Mouse (Mus musculus) embryonic facial prominence, embryonic 13.5 days (tissue): ENCODE results near the gene Uggt1. TPM values are rescaled to one million over a fixed set of nuclear protein-coding genes. Genes with fewer than 3 reads are reported as not detected.

ENCODE experiments used
- ATAC-seq: fragments of 200-750 bp; cut with Nextera tagmentation; 2 replicates; pipeline ENCODE4 v1.8.0; 2017; ENCODE audit warnings: low read depth; ENCODE audit not compliant: insufficient number of reproducible peaks, insufficient read depth, low FRiP score, low TSS enrichment
- H3K27ac ChIP-seq: fragments of 300-500 bp; sonication (generic); 2 replicates; pipeline ENCODE4 v1.5.1; 2015; ENCODE audit warnings: moderate library complexity, mild to moderate bottlenecking, inconsistent platforms
- H3K27me3 ChIP-seq: fragments of 300-500 bp; sonication (generic); 2 replicates; pipeline ENCODE4 v1.6.1; 2015; ENCODE audit warnings: mild to moderate bottlenecking, inconsistent platforms
- H3K36me3 ChIP-seq: fragments of 300-500 bp; sonication (generic); 2 replicates; pipeline ENCODE4 v1.6.1; 2015; ENCODE audit warnings: mild to moderate bottlenecking, inconsistent platforms
- H3K4me1 ChIP-seq: fragments of 300-500 bp; sonication (generic); 2 replicates; pipeline ENCODE4 v1.6.1; 2015; ENCODE audit warnings: inconsistent platforms
- H3K4me2 ChIP-seq: fragments of 300-500 bp; sonication (generic); 2 replicates; pipeline ENCODE4 v1.6.1; 2015; ENCODE audit warnings: moderate library complexity, mild to moderate bottlenecking, inconsistent platforms
- H3K4me3 ChIP-seq: fragments of 300-500 bp; sonication (generic); 2 replicates; pipeline ENCODE4 v1.5.1; 2015; ENCODE audit warnings: mild to moderate bottlenecking, inconsistent platforms
- H3K9ac ChIP-seq: fragments of 300-500 bp; sonication (generic); 2 replicates; pipeline ENCODE4 v1.6.1; 2015; ENCODE audit warnings: mild to moderate bottlenecking, inconsistent platforms
- H3K9me3 ChIP-seq: fragments of 300-500 bp; sonication (generic); 2 replicates; pipeline ENCODE4 v1.6.1; 2016; ENCODE audit warnings: inconsistent platforms
- WGBS: fragments of 180-500 bp; shearing (Covaris S2); methylation state at CpG from one replicate; pipeline ENCODE4 v1.1.7; 2015; ENCODE audit warnings: mixed read lengths; 5-methylcytosine and 5-hydroxymethylcytosine counted together
- polyA plus RNA-seq: library from polyadenylated mRNA; unstranded; fragments of >200 nt; fragmentation: Nextera tagmentation; extraction: Ambion mirVana; gene quantifications from 2 replicates; pipeline ENCODE4 v1.2.1, GENCODE M21; 2015

The Uggt1 gene
- polyA plus RNA-seq, 1 experiment from 2014 or later, result 54.4 TPM

DNA sequence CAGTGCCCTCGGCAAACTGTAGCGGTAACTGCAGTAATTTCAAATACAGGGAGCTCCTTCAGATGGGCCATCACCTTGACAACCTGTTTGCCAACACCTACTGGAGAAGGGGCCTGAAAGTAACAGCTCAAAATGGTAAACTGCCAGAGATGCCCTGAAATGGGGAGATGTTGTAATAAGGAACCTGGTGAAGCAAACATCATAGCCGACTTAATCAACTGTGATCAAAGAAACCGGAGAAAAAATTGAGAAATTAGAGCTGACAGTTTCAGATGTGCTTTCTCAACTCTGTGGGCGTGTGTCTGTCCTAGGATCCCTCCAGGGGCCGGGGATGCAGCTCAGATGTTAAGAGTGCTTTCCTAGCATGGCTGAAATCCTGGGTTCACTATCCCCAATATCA is 11.3 kb downstream of the Uggt1 start:
- Histone ChIP-seq H3K36me3 (peaks cover 44% of the 10 kb centered on the region), H3K27me3 (no peaks in the 10 kb centered on the region), H3K9me3 (no peaks in the 10 kb centered on the region), H3K4me1 (no peaks in the 10 kb centered on the region), H3K9ac (no peak overlapping the region), H3K4me2 (no peak overlapping the region), H3K27ac (no peak overlapping the region), H3K4me3 (no peak overlapping the region)
- ATAC-seq, result no peak
- 75% methylated on average over 6 of the region's 6 CpGs for WGBS

DNA sequence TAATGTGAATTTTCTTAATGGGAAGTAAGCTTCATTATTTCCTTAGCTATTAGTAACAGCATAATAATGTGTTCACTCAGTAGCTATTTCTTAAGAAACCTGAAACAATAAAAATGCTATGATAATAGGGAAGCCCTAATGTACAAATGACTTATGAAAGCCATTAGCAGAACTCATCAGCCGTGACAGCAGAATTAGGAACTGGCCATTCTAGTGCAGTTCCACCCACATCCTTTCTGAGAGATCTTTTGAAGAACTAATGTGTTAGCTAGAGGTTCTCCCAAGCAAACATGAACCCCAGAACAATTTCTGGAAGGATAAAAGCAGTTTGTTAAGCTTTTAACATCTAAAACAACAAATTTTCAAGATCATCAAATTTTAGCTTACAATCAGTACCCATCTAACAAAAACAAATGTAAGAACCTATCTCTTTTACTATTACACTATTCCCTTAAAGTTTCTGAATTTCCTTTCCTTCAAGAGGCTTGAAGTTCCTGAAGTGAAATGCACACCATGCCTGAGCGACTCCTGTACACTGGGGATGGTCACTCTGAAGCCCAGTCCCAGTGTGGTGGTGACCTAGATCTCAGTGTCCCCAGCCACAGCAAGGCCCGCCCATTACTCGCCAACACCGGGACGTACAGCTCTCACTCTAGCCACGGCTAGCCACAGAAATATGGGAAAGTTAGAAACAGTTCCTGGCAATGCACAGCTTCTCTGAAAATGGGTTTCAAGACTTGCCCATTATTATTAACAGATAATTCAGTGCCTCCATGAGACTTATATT is 13.4 kb downstream of the Uggt1 start:
- Histone ChIP-seq H3K4me3 (no peak overlapping the region), H3K27ac (no peak overlapping the region), H3K4me1 (no peaks in the 10 kb centered on the region), H3K9me3 (no peaks in the 10 kb centered on the region), H3K36me3 (peaks cover 59% of the 10 kb centered on the region), H3K27me3 (no peaks in the 10 kb centered on the region), H3K9ac (no peak overlapping the region), H3K4me2 (no peak overlapping the region)
- WGBS, result 88% methylated on average over 7 of the region's 7 CpGs
- ATAC-seq, result no peak

- H3K27me3 ChIP-seq, result no peaks in the 10 kb centered on the region
- H3K27ac ChIP-seq, result no peak overlapping the region
- no peak for ATAC-seq
- H3K9ac ChIP-seq, result no peak overlapping the region
- H3K4me1 ChIP-seq, result no peaks in the 10 kb centered on the region
- H3K4me3 ChIP-seq, result no peak overlapping the region
- H3K36me3 ChIP-seq, result peaks cover 58% of the 10 kb centered on the region
- no peaks in the 10 kb centered on the region for H3K9me3 ChIP-seq
- H3K4me2 ChIP-seq, result no peak overlapping the region
- WGBS, result 82% methylated on average over 9 of the region's 9 CpGs
Measured at GRCm38 (mm10) chr1:36228461-36228860, 16.1 kb downstream of the Uggt1 start.

GRCm38 (mm10) chr1:36224648-36225047 is 19.9 kb downstream of the Uggt1 start:
- H3K36me3 ChIP-seq, result peaks cover 66% of the 10 kb centered on the region
- H3K27me3 ChIP-seq, result no peaks in the 10 kb centered on the region
- no peak overlapping the region for H3K4me3 ChIP-seq
- H3K4me1 ChIP-seq, result no peaks in the 10 kb centered on the region
- H3K27ac ChIP-seq, result no peak overlapping the region
- WGBS, result 82% methylated on average over 3 of the region's 3 CpGs
- ATAC-seq, result no peak
- H3K9me3 ChIP-seq, result no peaks in the 10 kb centered on the region
- no peak overlapping the region for H3K9ac ChIP-seq
- H3K4me2 ChIP-seq, result no peak overlapping the region

DNA sequence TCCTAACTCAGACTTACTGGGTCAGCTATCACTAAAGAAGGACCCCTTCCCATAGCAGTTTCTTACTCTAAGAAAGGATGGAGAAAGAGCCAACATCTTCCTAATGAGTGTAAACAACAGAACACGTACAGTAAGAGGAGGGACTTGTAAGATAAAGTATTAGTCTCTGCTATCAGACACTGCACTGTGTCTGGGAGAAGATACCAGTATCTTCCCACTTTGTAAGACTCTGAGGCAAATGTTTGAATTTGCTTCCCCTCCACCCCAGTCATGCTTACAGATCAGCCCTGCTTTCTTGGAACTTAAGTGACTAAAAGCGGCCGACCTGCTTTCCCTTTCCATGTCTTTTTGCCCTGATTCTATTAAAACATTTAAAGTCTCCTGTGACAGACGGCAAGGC is 30.2 kb downstream of the Uggt1 start:
- 90% methylated on average over 4 of the region's 4 CpGs for WGBS
- Histone ChIP-seq H3K36me3 (peaks cover 56% of the 10 kb centered on the region), H3K9me3 (no peaks in the 10 kb centered on the region), H3K4me2 (no peak overlapping the region), H3K27me3 (no peaks in the 10 kb centered on the region), H3K4me3 (no peak overlapping the region), H3K9ac (no peak overlapping the region), H3K4me1 (no peaks in the 10 kb centered on the region), H3K27ac (no peak overlapping the region)
- no peak for ATAC-seq

DNA sequence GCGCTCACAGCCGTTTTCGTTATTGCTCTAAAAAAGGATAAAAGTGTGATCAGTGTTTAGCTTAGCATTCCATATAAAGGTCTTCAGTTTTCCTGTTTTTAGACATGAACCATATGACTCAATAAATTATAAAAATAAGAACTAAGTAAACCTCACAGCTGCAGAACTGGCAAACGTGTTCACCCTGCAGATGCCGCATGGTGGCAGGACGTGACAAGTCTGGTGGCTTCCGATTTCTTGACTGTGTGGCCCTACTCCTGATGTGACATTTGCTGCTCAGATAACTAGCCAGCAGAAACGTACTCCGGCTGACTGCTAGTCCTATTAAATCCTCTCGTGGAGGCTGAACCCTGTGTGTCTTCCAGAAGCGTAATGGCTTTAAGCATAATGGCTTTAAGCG is 42.8 kb downstream of the Uggt1 start:
- 91% methylated on average over 12 of the region's 12 CpGs for WGBS
- Histone ChIP-seq H3K9ac (no peak overlapping the region), H3K9me3 (no peaks in the 10 kb centered on the region), H3K4me1 (no peaks in the 10 kb centered on the region), H3K27me3 (no peaks in the 10 kb centered on the region), H3K4me3 (no peak overlapping the region), H3K27ac (no peak overlapping the region), H3K36me3 (peaks cover 52% of the 10 kb centered on the region), H3K4me2 (no peak overlapping the region)
- no peak for ATAC-seq

- WGBS, result 98% methylated on average over 3 of the region's 3 CpGs
- H3K36me3 ChIP-seq, result peaks cover 87% of the 10 kb centered on the region
- no peak for ATAC-seq
- no peak overlapping the region for H3K4me3 ChIP-seq
- H3K9me3 ChIP-seq, result no peaks in the 10 kb centered on the region
- H3K4me2 ChIP-seq, result no peak overlapping the region
- no peaks in the 10 kb centered on the region for H3K27me3 ChIP-seq
- H3K4me1 ChIP-seq, result no peaks in the 10 kb centered on the region
- no peak overlapping the region for H3K9ac ChIP-seq
- H3K27ac ChIP-seq, result no peak overlapping the region
Measured at GRCm38 (mm10) chr1:36194482-36194881, 50.0 kb downstream of the Uggt1 start.

DNA sequence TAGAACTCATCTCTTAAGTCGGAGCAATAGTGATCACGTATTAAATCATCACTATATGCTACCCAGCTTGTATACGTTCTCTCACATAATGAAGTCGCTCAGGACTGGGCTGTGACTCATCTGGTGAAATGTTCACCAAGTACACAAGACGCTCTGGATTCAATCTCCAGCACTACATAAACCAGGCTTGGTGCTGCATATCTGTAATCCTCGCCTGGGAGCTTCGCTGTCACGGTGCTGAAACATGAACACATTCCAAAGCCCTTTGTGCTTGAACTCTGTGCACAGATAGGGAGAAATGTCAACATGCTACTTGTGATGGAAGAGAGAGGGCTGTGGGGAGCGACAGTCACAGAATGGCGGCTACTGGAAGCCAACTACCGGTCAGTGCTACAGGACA is 52.6 kb downstream of the Uggt1 start:
- H3K27me3 ChIP-seq, result no peaks in the 10 kb centered on the region
- WGBS, result 81% methylated on average over 11 of the region's 11 CpGs
- H3K4me1 ChIP-seq, result no peaks in the 10 kb centered on the region
- no peak overlapping the region for H3K4me3 ChIP-seq
- ATAC-seq, result no peak
- no peak overlapping the region for H3K4me2 ChIP-seq
- H3K27ac ChIP-seq, result no peak overlapping the region
- no peaks in the 10 kb centered on the region for H3K9me3 ChIP-seq
- peaks cover 92% of the 10 kb centered on the region for H3K36me3 ChIP-seq
- H3K9ac ChIP-seq, result no peak overlapping the region

DNA sequence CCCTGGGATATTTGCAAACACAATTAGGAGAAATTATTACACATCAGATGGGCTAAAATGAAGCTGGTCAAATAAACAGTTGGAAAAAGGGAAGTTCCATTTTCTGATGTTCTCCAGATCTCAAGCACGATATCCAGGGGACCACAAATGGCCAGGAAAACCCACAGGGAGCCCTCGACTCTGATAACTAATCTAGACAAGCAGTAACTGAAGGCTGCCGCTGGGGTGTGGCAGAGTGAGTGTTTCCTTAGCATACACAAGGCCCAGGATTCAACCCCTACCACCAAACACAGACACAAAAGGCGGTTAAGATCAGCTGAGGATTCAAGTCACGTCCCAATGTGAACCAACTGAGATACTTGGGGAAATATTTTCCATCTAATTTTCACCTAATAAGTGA is 64.5 kb downstream of the Uggt1 start:
- Histone ChIP-seq H3K4me2 (no peak overlapping the region), H3K9ac (no peak overlapping the region), H3K4me1 (no peaks in the 10 kb centered on the region), H3K4me3 (no peak overlapping the region), H3K27ac (no peak overlapping the region), H3K9me3 (no peaks in the 10 kb centered on the region), H3K27me3 (no peaks in the 10 kb centered on the region), H3K36me3 (peaks cover 61% of the 10 kb centered on the region)
- WGBS, result 83% methylated on average over 5 of the region's 5 CpGs
- ATAC-seq, result no peak

GRCm38 (mm10) chr1:36173461-36173860 is 71.1 kb downstream of the Uggt1 start:
- Histone ChIP-seq H3K27ac (no peak overlapping the region), H3K36me3 (peaks cover 69% of the 10 kb centered on the region)
- WGBS, result 87% methylated on average over 8 of the region's 8 CpGs

GRCm38 (mm10) chr1:36172941-36173340 is 71.6 kb downstream of the Uggt1 start:
- no peaks in the 10 kb centered on the region for H3K4me1 ChIP-seq
- no peak overlapping the region for H3K9ac ChIP-seq
- no peaks in the 10 kb centered on the region for H3K27me3 ChIP-seq
- no peak overlapping the region for H3K4me3 ChIP-seq
- H3K27ac ChIP-seq, result no peak overlapping the region
- H3K36me3 ChIP-seq, result peaks cover 68% of the 10 kb centered on the region
- H3K9me3 ChIP-seq, result no peaks in the 10 kb centered on the region
- no peak for ATAC-seq
- 93% methylated on average over 6 of the region's 6 CpGs for WGBS
- no peak overlapping the region for H3K4me2 ChIP-seq

More at GRCm38 (mm10) chr1:36173461-36173860, 71.1 kb downstream of the Uggt1 start:
- Histone ChIP-seq H3K4me1 (no peaks in the 10 kb centered on the region), H3K4me2 (no peak overlapping the region), H3K27me3 (no peaks in the 10 kb centered on the region), H3K9ac (no peak overlapping the region), H3K4me3 (no peak overlapping the region), H3K9me3 (no peaks in the 10 kb centered on the region)
- ATAC-seq, result no peak

DNA sequence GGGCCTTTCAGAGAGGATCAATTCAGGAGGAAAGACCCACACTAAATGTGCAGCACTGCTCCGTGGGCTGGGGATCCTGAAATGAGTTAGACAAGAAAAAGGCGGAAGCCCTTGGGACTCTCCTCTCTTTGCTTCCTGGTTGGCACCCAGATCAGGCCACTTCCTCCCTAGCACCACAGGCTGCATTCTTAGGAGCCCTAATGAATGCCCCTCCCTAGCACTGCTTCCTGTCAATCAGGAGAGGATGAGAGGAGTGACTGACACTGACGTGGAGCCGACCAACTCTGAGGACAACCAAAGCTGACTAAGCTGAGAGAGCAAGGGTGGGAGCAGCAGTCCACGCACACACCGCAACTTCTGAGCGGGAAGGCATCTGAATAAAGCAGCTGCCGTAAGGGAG is 81.8 kb downstream of the Uggt1 start:
- Histone ChIP-seq H3K4me3 (no peak overlapping the region), H3K36me3 (peaks cover 86% of the 10 kb centered on the region)
- ATAC-seq, result no peak

More for the DNA sequence above, 81.8 kb downstream of the Uggt1 start:
- no peak overlapping the region for H3K9ac ChIP-seq
- no peaks in the 10 kb centered on the region for H3K4me1 ChIP-seq
- no peak overlapping the region for H3K27ac ChIP-seq
- WGBS, result 82% methylated on average over 8 of the region's 8 CpGs
- no peak overlapping the region for H3K4me2 ChIP-seq
- no peaks in the 10 kb centered on the region for H3K9me3 ChIP-seq
- H3K27me3 ChIP-seq, result no peaks in the 10 kb centered on the region
